Mouse (Mus musculus): ENCODE data around the gene Kif28. TPM values are rescaled to one million over a fixed set of nuclear protein-coding genes. Genes with fewer than 3 reads are reported as not detected.
A peak's percentile ranks its signal among the peaks of the same experiment; 100 is the strongest.

Kif28 gene
- polyA plus RNA-seq (2015; fragmentation: Nextera tagmentation; extraction: Ambion mirVana), result not detected in 2 replicates

DNA sequence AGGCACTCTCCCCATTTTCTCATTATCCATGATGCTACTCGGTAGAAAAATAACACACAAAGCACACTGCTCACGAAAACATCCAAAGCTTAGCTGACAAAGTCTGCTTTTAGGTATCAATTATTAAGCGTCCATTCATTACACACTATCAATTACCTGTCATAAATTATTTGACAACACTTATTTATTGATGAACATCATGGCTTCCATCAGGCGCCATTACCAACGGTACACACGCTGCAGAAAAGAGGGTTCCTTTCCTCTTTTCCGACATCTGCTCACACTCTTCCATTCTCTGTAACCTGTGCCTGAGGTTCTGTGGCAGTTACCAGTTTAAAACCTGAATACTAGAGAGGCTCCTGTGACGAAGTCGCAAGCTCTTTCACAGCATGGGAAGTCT is at the start of gene Kif28:
TSS of gene Kif28 (minus strand) at position 101 of the 400 bp plus-strand sequence.
- Histone ChIP-seq H3K4me3 (replicated peaks) (no peak within 1 kb of the TSS), H3K4me1 (replicated peaks) (0 out of 2 replicates have a peak, but pooled peaks cover 7% of the 10 kb centered on the region), H3K9ac (no peak within 1 kb of the TSS), H3K9me3 (replicated peaks) (no peaks in the 10 kb centered on the region), H3K36me3 (peaks cover 65% of the 10 kb centered on the region), H3K27ac (no peak within 1 kb of the TSS), H3K27me3 (no peaks in the 10 kb centered on the region), H3K4me2 (no peak within 1 kb of the TSS)
- ATAC-seq (ENCODE audit: low read depth) (no peak), DNase-seq (no peak)
- 93% methylated on average over 9 of the region's 9 CpGs for WGBS (ENCODE audit: insufficient replicate concordance)

DNA sequence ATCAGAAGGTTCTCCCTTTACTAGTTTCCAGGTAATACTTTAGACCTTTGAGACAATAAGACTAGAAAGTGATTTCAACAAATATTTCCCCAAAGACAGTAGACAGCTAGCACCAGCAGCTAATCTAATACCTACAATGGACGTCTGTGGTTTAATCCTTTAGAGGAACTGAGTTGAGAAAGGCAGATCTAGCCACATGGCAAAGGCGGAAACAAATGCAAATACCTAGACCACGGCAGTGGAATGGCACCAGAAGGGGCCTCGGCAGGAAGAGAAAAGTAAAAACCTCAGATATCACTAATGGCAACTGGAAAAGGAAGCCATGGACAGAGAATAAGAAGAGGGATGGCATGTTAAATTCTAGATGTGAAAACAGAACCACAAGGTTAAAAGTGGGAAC is 42.2 kb upstream of the Kif28 start:
- Histone ChIP-seq H3K36me3 (peaks cover 91% of the 10 kb centered on the region), H3K9me3 (replicated peaks) (no peaks in the 10 kb centered on the region), H3K9ac (no peak overlapping the region), H3K4me1 (replicated peaks) (0 out of 2 replicates have a peak, but pooled peaks cover 5% of the 10 kb centered on the region), H3K4me2 (no peak overlapping the region), H3K27me3 (no peaks in the 10 kb centered on the region), H3K27ac (no peak overlapping the region), H3K4me3 (replicated peaks) (no peak overlapping the region)
- 49% methylated on average over 4 of the region's 4 CpGs for WGBS (ENCODE audit: insufficient replicate concordance)
- ATAC-seq (ENCODE audit: low read depth), result no peak
- DNase-seq, result no peak

DNA sequence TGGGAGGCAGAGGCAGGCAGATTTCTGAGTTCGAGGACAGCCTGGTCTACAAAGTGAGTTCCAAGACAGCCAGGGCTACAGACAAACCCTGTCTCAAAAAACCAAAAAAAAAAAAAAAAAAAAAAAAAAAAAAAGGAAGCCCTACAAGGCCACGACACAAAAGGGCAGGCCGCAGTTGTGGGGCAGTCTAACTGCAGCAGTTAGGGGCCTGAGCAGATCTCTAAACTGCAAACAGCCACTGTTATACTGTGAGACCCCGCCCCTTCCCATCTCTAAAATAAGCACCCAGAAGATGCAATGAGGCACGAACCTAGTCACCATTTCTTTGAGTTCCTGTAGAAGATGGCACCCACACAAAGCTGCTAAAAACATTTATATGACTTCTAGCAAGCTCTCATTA is 40.4 kb upstream of the Kif28 start:
- H3K36me3 ChIP-seq, result peaks cover 87% of the 10 kb centered on the region
- H3K9ac ChIP-seq, result no peak overlapping the region
- no peaks in the 10 kb centered on the region for H3K9me3 ChIP-seq (replicated peaks)
- DNase-seq, result no peak
- no peaks in the 10 kb centered on the region for H3K4me1 ChIP-seq (replicated peaks)
- 68% methylated on average over 5 of the region's 5 CpGs for WGBS (ENCODE audit: insufficient replicate concordance)
- no peak overlapping the region for H3K4me2 ChIP-seq
- no peaks in the 10 kb centered on the region for H3K27me3 ChIP-seq
- H3K27ac ChIP-seq, result no peak overlapping the region
- no peak for ATAC-seq (ENCODE audit: low read depth)
- no peak overlapping the region for H3K4me3 ChIP-seq (replicated peaks)

DNA sequence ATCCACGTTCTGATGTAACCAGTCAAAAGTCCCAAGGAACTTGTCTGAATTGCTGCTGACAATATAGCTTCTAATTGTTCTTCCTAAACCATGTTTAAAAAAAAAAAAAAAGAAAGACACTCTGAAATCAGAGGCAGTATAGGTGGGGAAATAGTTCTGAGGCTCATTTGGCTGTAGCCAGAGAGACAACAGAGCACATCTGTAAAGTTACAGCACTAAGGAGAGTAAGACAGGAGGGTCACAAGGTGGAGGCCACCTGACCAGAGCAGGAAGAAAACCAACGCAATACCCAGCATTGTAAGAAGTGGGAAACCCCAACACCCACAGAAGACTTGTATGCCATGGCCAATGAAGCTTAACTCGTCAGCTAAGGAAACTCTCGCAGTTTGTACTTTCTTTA is 39.0 kb upstream of the Kif28 start:
- 77% methylated on average over 4 of the region's 4 CpGs for WGBS (ENCODE audit: insufficient replicate concordance)
- Histone ChIP-seq H3K27me3 (no peaks in the 10 kb centered on the region), H3K4me1 (replicated peaks) (no peaks in the 10 kb centered on the region), H3K4me2 (no peak overlapping the region), H3K27ac (no peak overlapping the region), H3K9ac (no peak overlapping the region), H3K9me3 (replicated peaks) (no peaks in the 10 kb centered on the region), H3K4me3 (replicated peaks) (no peak overlapping the region), H3K36me3 (peaks cover 87% of the 10 kb centered on the region)
- DNase-seq (no peak), ATAC-seq (ENCODE audit: low read depth) (no peak)

DNA sequence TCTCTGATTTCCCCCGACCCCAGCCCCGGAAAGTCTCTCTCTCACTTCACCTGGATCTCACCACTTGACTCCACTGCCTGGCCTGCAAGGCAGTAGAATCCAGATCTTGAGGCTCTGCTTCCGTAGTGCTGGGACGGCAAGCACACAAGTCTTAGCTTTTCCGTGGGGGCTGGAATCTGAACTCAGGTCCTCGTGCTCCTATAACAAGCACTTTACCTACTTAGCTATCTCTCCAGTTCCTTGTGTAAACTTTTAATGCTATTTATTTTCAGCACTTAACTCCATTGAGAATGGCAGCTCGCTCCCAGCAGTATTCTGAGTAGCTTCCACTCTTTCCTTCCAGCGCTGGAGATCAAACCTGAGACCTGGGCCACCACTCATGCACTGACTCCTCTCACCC is 31.8 kb upstream of the Kif28 start:
- no peaks in the 10 kb centered on the region for H3K4me1 ChIP-seq (replicated peaks)
- no peaks in the 10 kb centered on the region for H3K27me3 ChIP-seq
- DNase-seq (no peak), ATAC-seq (ENCODE audit: low read depth) (no peak)
- 90% methylated on average over 8 of the region's 8 CpGs for WGBS (ENCODE audit: insufficient replicate concordance)
- no peaks in the 10 kb centered on the region for H3K9me3 ChIP-seq (replicated peaks)
- H3K4me2 ChIP-seq, result no peak overlapping the region
- no peak overlapping the region for H3K4me3 ChIP-seq (replicated peaks)
- peaks cover 87% of the 10 kb centered on the region for H3K36me3 ChIP-seq
- H3K9ac ChIP-seq, result no peak overlapping the region
- no peak overlapping the region for H3K27ac ChIP-seq

DNA sequence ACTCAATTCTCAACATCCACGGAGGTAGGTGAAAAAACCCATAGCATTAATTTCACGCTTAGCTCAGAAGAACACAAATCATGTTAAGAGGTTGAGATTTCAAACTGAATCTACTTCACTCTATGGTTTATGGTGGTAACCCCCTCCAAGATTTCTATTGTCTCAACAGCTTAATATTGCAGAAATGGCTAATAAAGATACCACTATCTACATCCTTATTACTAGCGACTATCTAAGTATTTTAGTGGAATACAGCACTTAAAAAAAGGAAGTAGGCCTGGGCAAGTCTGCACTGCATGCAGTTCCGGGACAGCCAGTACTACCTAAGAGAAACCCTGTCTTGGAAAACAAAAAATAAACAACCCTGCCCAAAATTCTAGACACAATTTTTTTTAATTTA is 15.5 kb upstream of the Kif28 start:
- no peaks in the 10 kb centered on the region for H3K27me3 ChIP-seq
- no peak for DNase-seq
- 86% methylated on average over 4 of the region's 4 CpGs for WGBS (ENCODE audit: insufficient replicate concordance)
- H3K4me3 ChIP-seq (replicated peaks), result no peak overlapping the region
- no peak for ATAC-seq (ENCODE audit: low read depth)
- H3K4me2 ChIP-seq, result no peak overlapping the region
- H3K9ac ChIP-seq, result no peak overlapping the region
- no peaks in the 10 kb centered on the region for H3K4me1 ChIP-seq (replicated peaks)
- H3K27ac ChIP-seq, result no peak overlapping the region
- H3K36me3 ChIP-seq, result peaks cover 87% of the 10 kb centered on the region
- no peaks in the 10 kb centered on the region for H3K9me3 ChIP-seq (replicated peaks)

DNA sequence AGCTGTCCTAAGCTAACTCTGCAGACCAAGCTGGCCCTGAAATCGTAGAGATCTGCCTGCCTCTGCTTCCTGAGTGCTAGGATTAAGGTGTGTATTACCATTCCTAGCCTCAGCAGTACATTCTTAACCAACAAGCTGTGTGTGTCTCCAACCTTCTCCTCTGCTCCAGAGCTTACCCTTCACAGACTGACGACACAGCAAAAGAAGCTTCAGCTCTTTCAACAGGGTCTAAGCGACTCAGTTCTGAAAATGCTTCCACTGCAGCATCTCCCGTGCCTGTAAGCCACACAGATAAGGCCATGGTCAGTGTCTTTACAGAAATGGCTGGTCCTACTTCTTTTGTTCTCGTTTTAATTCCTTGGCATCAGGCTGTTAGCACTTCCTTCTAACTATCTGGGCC is 15.0 kb upstream of the Kif28 start:
- no peaks in the 10 kb centered on the region for H3K9me3 ChIP-seq (replicated peaks)
- H3K36me3 ChIP-seq, result peaks cover 88% of the 10 kb centered on the region
- H3K9ac ChIP-seq, result no peak overlapping the region
- WGBS (ENCODE audit: insufficient replicate concordance), result 78% methylated on average over 5 of the region's 5 CpGs
- H3K4me2 ChIP-seq, result no peak overlapping the region
- H3K27ac ChIP-seq, result no peak overlapping the region
- ATAC-seq (ENCODE audit: low read depth) (no peak), DNase-seq (no peak)
- H3K4me3 ChIP-seq (replicated peaks), result no peak overlapping the region
- H3K27me3 ChIP-seq, result no peaks in the 10 kb centered on the region
- H3K4me1 ChIP-seq (replicated peaks), result no peaks in the 10 kb centered on the region

DNA sequence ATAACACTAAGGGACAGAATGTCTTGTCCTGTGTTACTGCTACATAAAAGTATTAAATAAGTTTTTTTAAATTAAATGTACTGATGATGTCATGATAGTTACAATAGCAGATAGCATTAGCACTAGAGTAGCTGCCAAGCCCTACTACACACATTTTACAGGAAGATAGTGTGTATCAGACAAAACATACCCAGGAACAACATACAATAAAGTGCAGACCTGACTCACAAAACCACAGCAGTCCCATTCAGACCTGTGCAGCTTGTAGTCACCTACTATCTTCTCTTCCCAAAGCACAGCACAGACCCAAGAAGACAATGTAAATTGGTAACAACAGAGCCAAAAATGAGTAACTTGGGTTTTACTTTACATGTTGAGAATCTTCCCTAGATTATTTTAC is 11.4 kb upstream of the Kif28 start:
- Histone ChIP-seq H3K27me3 (no peaks in the 10 kb centered on the region), H3K4me1 (replicated peaks) (no peaks in the 10 kb centered on the region), H3K9ac (no peak overlapping the region), H3K9me3 (replicated peaks) (no peaks in the 10 kb centered on the region), H3K4me2 (no peak overlapping the region), H3K4me3 (replicated peaks) (no peak overlapping the region), H3K27ac (no peak overlapping the region), H3K36me3 (peaks cover 85% of the 10 kb centered on the region)
- ATAC-seq (ENCODE audit: low read depth) (no peak), DNase-seq (no peak)

DNA sequence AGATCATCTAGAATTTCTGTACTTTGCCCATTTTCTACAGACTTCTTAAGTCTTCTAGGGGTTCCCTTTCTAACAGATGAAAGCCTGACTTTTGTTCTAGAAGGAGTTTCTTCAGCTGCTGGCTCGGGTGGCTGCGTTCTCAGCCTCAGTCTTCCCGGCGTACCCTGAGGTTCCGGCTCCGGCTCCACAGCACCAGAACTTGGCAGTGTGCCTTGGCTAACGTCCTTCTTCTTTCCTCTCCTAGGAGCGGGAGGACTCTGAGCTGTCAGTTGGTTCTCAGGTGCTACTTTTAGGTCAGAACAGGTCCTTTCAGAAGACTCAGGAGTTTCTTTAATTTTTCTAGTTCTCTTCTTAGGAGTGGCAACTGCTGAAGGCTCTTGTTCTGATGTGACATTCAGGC is 7.9 kb upstream of the Kif28 start:
- Histone ChIP-seq H3K27ac (no peak overlapping the region), H3K4me2 (no peak overlapping the region), H3K27me3 (no peaks in the 10 kb centered on the region), H3K4me3 (replicated peaks) (no peak overlapping the region), H3K36me3 (peaks cover 86% of the 10 kb centered on the region), H3K4me1 (replicated peaks) (no peaks in the 10 kb centered on the region), H3K9me3 (replicated peaks) (no peaks in the 10 kb centered on the region), H3K9ac (no peak overlapping the region)
- WGBS (ENCODE audit: insufficient replicate concordance), result 92% methylated on average over 8 of the region's 8 CpGs
- no peak for ATAC-seq (ENCODE audit: low read depth)
- DNase-seq, result no peak

DNA sequence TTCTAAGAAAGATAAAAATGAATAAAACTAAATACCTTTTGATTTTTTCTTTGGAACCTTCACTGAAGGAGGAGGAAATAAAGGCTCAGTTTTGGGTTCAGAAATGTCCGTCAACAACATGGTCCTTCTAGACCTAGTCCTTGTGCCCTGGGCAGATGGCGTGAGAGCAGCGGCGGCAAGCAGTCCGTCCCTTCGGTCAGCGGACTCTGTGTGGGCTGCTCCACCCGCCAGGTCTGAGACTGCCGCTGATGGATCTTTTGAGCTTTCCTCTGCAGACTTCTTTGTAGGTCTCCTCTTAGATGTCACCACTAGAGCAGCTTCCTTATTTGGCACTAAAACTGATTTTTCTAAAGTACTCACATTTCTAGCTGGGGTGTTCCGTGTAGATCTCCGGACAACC is 7.2 kb upstream of the Kif28 start:
- no peak for ATAC-seq (ENCODE audit: low read depth)
- Histone ChIP-seq H3K27ac (no peak overlapping the region), H3K9me3 (replicated peaks) (no peaks in the 10 kb centered on the region), H3K4me2 (no peak overlapping the region), H3K36me3 (peaks cover 87% of the 10 kb centered on the region), H3K4me1 (replicated peaks) (no peaks in the 10 kb centered on the region), H3K4me3 (replicated peaks) (no peak overlapping the region), H3K9ac (no peak overlapping the region), H3K27me3 (no peaks in the 10 kb centered on the region)
- DNase-seq, result no peak
- WGBS (ENCODE audit: insufficient replicate concordance), result 96% methylated on average over 11 of the region's 11 CpGs

DNA sequence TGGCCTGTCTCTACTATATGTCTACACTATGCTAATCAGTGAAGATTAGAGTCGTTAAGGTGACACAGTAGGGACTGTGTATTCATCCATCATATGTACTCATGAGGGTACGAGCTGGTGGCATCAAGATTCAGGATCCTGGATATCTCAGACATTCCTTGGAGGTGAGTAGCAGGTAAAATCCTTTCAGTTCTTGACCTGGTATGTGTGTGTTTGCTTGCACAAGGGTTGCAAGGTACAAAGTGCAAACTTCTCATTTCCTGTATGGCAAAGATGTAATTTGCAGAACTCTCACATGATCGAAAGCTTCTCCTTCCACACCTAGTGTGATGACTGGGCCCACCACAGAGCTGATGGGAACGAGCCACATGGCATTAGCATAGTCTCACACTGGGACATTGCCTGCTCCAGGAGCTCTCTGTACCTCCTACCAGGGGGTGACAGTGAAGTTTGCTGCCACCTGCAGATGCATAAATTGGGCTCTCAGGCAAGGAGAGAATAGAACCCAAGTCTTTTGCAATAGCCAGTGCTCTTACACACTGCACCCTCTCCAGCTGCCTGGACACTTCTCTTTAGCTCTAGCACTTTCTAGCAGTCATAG is 1.4 kb downstream of the Kif28 start:
- 71% methylated on average over 4 of the region's 4 CpGs for WGBS (ENCODE audit: insufficient replicate concordance)
- H3K27me3 ChIP-seq, result no peaks in the 10 kb centered on the region
- H3K9ac ChIP-seq, result no peak overlapping the region
- H3K27ac ChIP-seq, result no peak overlapping the region
- no peaks in the 10 kb centered on the region for H3K9me3 ChIP-seq (replicated peaks)
- no peak for DNase-seq
- H3K4me3 ChIP-seq (replicated peaks), result no peak overlapping the region
- H3K4me2 ChIP-seq, result no peak overlapping the region
- peak; percentile 56 for ATAC-seq (ENCODE audit: low read depth)
- H3K36me3 ChIP-seq, result peaks cover 51% of the 10 kb centered on the region
- 0 out of 2 replicates have a peak, but pooled peaks cover 7% of the 10 kb centered on the region for H3K4me1 ChIP-seq (replicated peaks)

DNA sequence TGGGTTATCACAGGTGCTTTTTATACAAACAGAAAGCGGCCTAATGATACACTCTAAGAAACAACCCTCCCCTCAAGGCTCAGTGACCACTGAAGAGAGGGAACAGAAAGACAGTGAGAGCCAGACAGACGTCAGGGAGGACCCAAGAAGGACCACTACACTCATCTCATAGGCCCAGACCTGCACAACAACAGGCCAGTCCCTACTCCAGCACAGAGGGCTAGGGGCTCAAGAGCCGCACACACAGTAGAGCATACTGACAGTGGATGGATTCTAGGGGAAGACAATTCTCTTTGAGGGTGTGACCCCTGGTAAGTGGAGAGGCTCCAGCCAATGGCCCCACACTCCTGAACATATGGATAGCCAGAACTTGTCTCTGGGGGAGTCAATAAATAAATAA is 8.6 kb downstream of the Kif28 start:
- Histone ChIP-seq H3K9ac (no peak overlapping the region), H3K9me3 (replicated peaks) (no peaks in the 10 kb centered on the region), H3K36me3 (no peaks in the 10 kb centered on the region), H3K4me1 (replicated peaks) (0 out of 2 replicates have a peak, but pooled peaks cover 3% of the 10 kb centered on the region), H3K27me3 (0 out of 2 replicates have a peak, but pooled peaks cover 6% of the 10 kb centered on the region), H3K4me2 (no peak overlapping the region), H3K4me3 (replicated peaks) (no peak overlapping the region), H3K27ac (no peak overlapping the region)
- ATAC-seq (ENCODE audit: low read depth) (no peak), DNase-seq (no peak)
- WGBS (ENCODE audit: insufficient replicate concordance), result 71% methylated on average over 3 of the region's 3 CpGs

Data from liver, embryonic 13.5 days (tissue).